Mouse (Mus musculus) small intestine, adult 2 months (tissue): ENCODE data around the gene Bhlhe40.

Experiments used
- CTCF ChIP-seq: fragments of 200-500 bp; IDR thresholded peaks from 2 replicates; pipeline ENCODE4 v1.5.1; 2012; ENCODE audit warnings: low read depth, mild to moderate bottlenecking, control low read depth, inconsistent platforms, low read length, moderate library complexity, mixed read lengths; ENCODE audit not compliant: insufficient replicate concordance, insufficient read length; ENCODE audit errors: extremely low read depth
- POLR2A ChIP-seq: fragments of 200-500 bp; IDR thresholded peaks from 2 replicates; pipeline ENCODE4 v1.6.1; 2012; ENCODE audit warnings: low read depth, mild to moderate bottlenecking, control low read depth, inconsistent platforms, low read length, moderate library complexity

GRCm38 (mm10) chr6:108681084-108681483 is 20.7 kb downstream of the Bhlhe40 start:
- TF ChIP-seq POLR2A (no peak), CTCF (no peak)
